Mouse (Mus musculus) megakaryocyte progenitor cell, adult 5-6 weeks (primary cell): ENCODE data around the gene Meltf. TPM values are rescaled to one million over a fixed set of nuclear protein-coding genes. Genes with fewer than 3 reads are reported as not detected.
A peak's percentile ranks its signal among the peaks of the same experiment; 100 is the strongest.

ENCODE experiments used
- ATAC-seq: replicated peaks from 2 replicates; pipeline ENCODE4 v1.8.0; 2016; ENCODE audit warnings: mild to moderate bottlenecking, moderate TSS enrichment, inconsistent platforms; ENCODE audit not compliant: poor library complexity
- total RNA-seq, 2 experiments: library from RNA; stranded (forward) in 1 of 2; stranded (reverse) in 1 of 2; fragments of 157-497, 149-512 nt in 1 of 2; fragments of 200-1000 nt in 1 of 2; gene quantifications; 2 replicates each; pipeline versions ENCODE4 v1.2.3 to v1.2.4; 2015 to 2017

Gene Meltf
- total RNA-seq (2015) (not detected in 2 replicates), total RNA-seq (2017) (not detected in 2 replicates)

- ATAC-seq = peak; percentile 95
Measured at GRCm38 (mm10) chr16:31878573-31879257, at the start of gene Meltf. Meltf (plus strand) TSS chr16:31878810.

DNA sequence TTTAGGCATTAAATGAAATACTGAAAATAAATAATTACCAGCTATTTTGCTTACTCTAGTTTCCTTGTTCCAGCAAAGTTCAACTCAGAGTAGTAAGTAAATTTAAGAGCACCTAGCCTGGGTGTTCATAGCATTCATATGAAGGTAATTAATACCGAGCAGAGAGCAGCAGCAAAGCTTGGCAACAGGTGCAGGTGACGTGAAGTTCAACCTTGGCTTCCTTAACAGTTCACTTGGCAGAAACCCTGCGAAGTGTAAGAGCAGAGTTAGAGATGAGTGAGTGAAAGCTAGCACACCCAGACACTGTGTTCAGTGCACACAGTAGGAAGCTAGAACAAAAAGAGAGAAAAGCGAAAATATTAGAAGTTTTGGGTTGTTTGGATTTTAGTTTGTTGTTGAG is 47.9 kb upstream of the Meltf start:
- no peak for ATAC-seq

DNA sequence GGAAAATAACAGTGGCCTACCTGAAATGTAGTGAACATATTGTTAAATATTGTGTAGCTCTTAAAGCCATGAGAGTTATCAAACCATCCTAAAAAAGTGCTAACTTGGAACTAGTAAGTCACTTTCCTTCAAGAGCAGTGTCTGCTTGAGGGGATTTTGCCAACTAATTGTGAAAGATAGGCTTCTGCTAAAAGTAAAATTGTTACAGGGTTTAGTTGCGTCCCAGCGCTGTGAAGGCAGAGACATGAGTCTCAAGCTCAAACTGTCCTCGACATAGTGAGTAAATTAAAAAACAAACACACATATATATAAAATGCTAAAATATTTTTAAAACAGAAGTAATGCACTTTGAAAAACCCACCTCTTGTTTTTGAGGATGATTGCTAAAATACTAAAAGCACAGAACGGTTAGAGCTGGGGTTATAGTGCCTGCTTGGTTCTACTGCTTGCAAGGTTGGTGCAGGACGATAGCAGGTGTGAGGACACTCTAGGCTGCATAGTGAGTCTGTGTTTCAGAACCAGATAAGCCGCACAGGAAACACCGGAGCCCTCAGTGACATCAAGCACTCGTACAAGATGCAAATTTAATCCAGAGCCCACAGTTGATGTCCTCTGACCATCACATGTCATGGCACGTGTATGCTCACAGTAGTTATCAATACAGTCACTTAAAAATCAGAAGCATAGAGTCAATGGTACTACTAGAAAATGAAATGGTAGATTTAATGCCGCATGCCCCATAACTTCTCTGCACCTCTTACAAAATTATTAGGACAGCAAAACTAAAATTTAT is 45.8 kb upstream of the Meltf start:
- ATAC-seq = no peak

DNA sequence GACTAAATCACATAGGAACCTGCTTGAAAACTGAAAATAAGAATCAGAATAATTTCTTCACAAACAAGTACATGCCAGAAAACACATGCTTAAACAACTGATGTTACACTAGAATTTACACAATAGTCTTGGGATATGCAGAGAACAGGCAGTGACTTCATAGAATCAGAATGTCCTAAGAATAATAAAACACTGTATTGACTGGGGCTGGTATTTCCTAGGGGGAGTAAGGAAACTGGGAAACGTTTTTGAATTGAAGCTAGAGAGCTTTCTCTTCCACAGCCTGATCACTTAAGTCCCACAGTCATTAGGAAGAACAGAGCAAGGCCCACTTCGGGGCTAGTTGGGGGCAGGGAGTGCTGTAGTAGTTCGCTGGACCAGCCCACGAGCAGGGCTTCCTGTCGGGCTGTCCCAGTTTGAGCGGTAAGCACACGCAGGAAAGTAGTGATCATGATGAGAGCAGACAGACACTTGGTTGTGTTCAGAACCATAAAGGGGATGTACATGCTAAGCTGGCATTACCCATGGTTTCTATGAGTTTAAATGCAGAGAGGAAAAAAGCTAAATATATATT is 44.5 kb upstream of the Meltf start:
- ATAC-seq = no peak

- no peak for ATAC-seq
Measured at GRCm38 (mm10) chr16:31834662-31835318, 43.8 kb upstream of the Meltf start.

DNA sequence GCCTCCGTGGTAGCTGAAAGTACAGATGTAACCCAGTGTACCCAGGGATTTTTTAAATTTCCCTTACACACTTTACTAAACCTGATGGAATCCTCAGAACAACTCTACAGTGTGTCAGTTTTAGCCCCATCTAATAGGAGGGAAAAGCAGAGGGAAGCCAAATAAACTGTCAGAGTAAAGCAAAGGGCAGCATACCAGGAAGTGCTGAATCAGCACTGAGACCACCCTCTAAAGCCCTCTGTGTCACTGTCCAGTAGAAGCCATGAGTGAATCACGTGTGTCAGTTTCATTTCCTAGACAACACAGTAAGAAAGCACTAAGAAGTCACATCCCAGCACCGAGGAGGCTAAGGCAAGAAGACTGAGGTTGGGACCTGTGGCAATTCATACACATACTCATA is 41.2 kb upstream of the Meltf start:
- no peak for ATAC-seq

DNA sequence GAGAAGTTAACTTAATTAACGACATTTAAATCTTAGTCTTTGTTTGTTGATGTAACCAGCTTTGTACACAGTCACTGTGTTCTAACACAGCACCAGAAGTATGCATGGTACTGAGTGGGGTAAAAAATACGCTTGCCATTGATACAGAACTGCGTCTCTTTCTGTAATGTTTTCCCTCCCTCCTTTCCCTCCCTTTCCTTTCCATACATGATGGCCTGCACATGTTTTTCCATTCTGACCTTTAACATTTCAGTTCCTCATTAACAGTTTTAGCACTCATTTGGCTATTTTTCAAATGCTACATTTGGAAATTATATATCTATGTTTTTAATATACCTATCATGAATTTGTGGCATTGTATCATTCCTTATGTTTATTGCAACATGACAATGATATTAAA is 34.4 kb upstream of the Meltf start:
- no peak for ATAC-seq

GRCm38 (mm10) chr16:31846763-31847162 is 31.8 kb upstream of the Meltf start:
- no peak for ATAC-seq

- no peak for ATAC-seq
Measured at GRCm38 (mm10) chr16:31863920-31864319, 14.7 kb upstream of the Meltf start.

GRCm38 (mm10) chr16:31865242-31865641 is 13.4 kb upstream of the Meltf start:
- no peak for ATAC-seq

GRCm38 (mm10) chr16:31866911-31867310 is 11.7 kb upstream of the Meltf start:
- ATAC-seq = no peak

GRCm38 (mm10) chr16:31867736-31868135 is 10.9 kb upstream of the Meltf start:
- no peak for ATAC-seq

DNA sequence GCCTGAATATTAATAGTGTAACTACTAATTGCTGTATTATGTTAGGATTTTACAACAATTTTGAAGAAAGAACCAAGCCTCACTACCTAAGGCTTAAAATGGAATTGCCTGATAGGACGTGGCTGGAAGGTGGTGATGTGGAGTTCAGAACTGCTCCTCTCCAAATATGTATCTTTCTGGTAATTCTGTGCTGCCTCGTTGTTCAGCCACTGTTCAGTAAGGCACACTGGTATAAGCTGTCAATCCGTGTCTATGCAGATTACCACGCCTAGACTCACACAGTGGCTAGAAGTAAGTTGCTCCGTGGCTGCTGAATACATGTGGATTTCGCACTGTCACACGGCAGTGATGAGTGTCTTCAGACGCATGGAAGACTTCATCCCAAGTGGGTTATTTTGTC is 4.9 kb upstream of the Meltf start:
- ATAC-seq = no peak

GRCm38 (mm10) chr16:31875391-31875790 is 3.2 kb upstream of the Meltf start:
- no peak for ATAC-seq

- ATAC-seq = no peak
Measured at GRCm38 (mm10) chr16:31876386-31876785, 2.2 kb upstream of the Meltf start.

GRCm38 (mm10) chr16:31878052-31878451 is 558 bp upstream of the Meltf start:
- no peak for ATAC-seq

- no peak for ATAC-seq
Measured at GRCm38 (mm10) chr16:31880146-31880840, 1.7 kb downstream of the Meltf start.

GRCm38 (mm10) chr16:31882381-31882908 is 3.8 kb downstream of the Meltf start:
- no peak for ATAC-seq

DNA sequence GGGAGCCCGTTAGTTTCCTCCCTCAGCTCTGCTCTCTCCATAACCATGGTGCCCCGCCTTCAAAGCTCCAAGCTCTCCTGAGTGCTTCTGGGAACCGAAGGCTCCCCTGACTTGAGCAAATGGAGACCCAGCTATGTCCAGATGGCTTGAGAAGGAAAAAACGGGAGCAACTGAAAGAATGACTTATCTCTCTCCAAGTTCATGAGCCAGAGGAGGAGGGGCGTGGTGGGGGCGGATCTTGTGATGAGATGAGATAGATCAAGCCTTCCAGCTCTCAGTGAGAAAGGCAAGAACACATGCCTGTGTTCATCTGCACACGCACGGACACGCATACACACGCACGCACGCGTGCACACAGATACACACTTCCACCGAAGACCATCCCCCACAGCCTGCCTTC is 4.7 kb downstream of the Meltf start:
- ATAC-seq = no peak

GRCm38 (mm10) chr16:31883902-31884301 is 5.3 kb downstream of the Meltf start:
- ATAC-seq = no peak

GRCm38 (mm10) chr16:31890907-31891306 is 12.3 kb downstream of the Meltf start:
- no peak for ATAC-seq
